Mouse (Mus musculus): ENCODE data around the gene Gm28710. TPM values are rescaled to one million over a fixed set of nuclear protein-coding genes. Genes with fewer than 3 reads are reported as not detected.

Gm28710 gene
- polyA plus RNA-seq, 1 experiment from 2014 or later: not detected

Other genes starting within 250 kb of the Gm28710 start
- 1.9 and 3.0 TPM in 2 replicates for gene Hgf, start 238.3 kb upstream of the Gm28710 start, polyA plus RNA-seq (2016; fragmentation: Nextera tagmentation; extraction: Ambion mirVana)

All from heart, embryonic 12.5 days (tissue).